Mouse (Mus musculus) heart, embryonic 15.5 days (tissue): ENCODE data around the gene Tjp2. TPM values are rescaled to one million over a fixed set of nuclear protein-coding genes. Genes with fewer than 3 reads are reported as not detected.
"Not testable (repeated sequence)": the region's sequence is repeated elsewhere in the genome, so short reads cannot be mapped to it uniquely, and the experiment has no call there.

Experiments
- ATAC-seq: fragments of 200-750 bp; cut with Nextera tagmentation; replicated peaks from 2 replicates; pipeline ENCODE4 v1.8.0; 2017; ENCODE audit warnings: low read depth, moderate TSS enrichment; ENCODE audit not compliant: insufficient number of reproducible peaks, insufficient read depth, low FRiP score
- H3K27ac ChIP-seq: fragments of 300-500 bp; sonication (generic); 2 replicates; pipeline ENCODE4 v1.5.1; 2015; ENCODE audit warnings: mild to moderate bottlenecking, inconsistent platforms
- H3K27me3 ChIP-seq: fragments of 300-500 bp; sonication (generic); 2 replicates; pipeline ENCODE4 v1.6.1; 2015; ENCODE audit warnings: inconsistent platforms
- H3K36me3 ChIP-seq: fragments of 300-500 bp; sonication (generic); 2 replicates; pipeline ENCODE4 v1.6.1; 2015; ENCODE audit warnings: mild to moderate bottlenecking, inconsistent platforms
- H3K4me1 ChIP-seq: fragments of 300-500 bp; sonication (generic); replicated peaks from 2 replicates; pipeline ENCODE4 v1.6.1; 2015; ENCODE audit warnings: inconsistent platforms
- H3K4me2 ChIP-seq: fragments of 300-500 bp; sonication (generic); 2 replicates; pipeline ENCODE4 v1.6.1; 2015; ENCODE audit warnings: inconsistent platforms, mild to moderate bottlenecking, moderate library complexity
- H3K4me3 ChIP-seq: fragments of 300-500 bp; sonication (generic); 2 replicates; pipeline ENCODE4 v1.5.1; 2015; ENCODE audit warnings: mild to moderate bottlenecking, inconsistent platforms
- H3K9ac ChIP-seq: fragments of 300-500 bp; sonication (generic); 2 replicates; pipeline ENCODE4 v1.6.1; 2015; ENCODE audit warnings: mild to moderate bottlenecking, inconsistent platforms
- H3K9me3 ChIP-seq: fragments of 300-500 bp; sonication (generic); replicated peaks from 2 replicates; pipeline ENCODE4 v1.6.1; 2016; ENCODE audit warnings: inconsistent platforms
- WGBS: fragments of 180-500 bp; shearing (Covaris S2); methylation state at CpG from one replicate; pipeline ENCODE4 v1.1.7; 2015; ENCODE audit warnings: mixed read lengths; 5-methylcytosine and 5-hydroxymethylcytosine counted together
- polyA plus RNA-seq: library from polyadenylated mRNA; unstranded; fragments of >200 nt; fragmentation: Nextera tagmentation; extraction: Ambion mirVana; gene quantifications from 2 replicates; pipeline ENCODE4 v1.2.1, GENCODE M21; 2015

Tjp2 gene
- polyA plus RNA-seq, 1 experiment from 2014 or later = 21.9 TPM

GRCm38 (mm10) chr19:24201848-24202247 is 23.0 kb downstream of the Tjp2 start:
- Histone ChIP-seq H3K27ac (no peak overlapping the region), H3K9ac (no peak overlapping the region), H3K9me3 (no peaks in the 10 kb centered on the region), H3K4me1 (0 out of 2 replicates have a peak, but pooled peaks cover 2% of the 10 kb centered on the region), H3K36me3 (no peaks in the 10 kb centered on the region), H3K27me3 (no peaks in the 10 kb centered on the region), H3K4me3 (no peak overlapping the region), H3K4me2 (no peak overlapping the region)
- no peak for ATAC-seq
- 82% methylated on average over 5 of the region's 5 CpGs for WGBS

- Histone ChIP-seq H3K4me3 (no peak overlapping the region), H3K9ac (no peak overlapping the region), H3K36me3 (no peaks in the 10 kb centered on the region), H3K4me1 (peaks cover 6% of the 10 kb centered on the region), H3K4me2 (no peak overlapping the region), H3K27me3 (no peaks in the 10 kb centered on the region), H3K9me3 (no peaks in the 10 kb centered on the region), H3K27ac (no peak overlapping the region)
- 83% methylated on average over 12 of the region's 12 CpGs for WGBS
- no peak for ATAC-seq
Observed at GRCm38 (mm10) chr19:24200566-24200965, 24.3 kb downstream of the Tjp2 start.

- WGBS = 67% methylated on average over 11 of the region's 11 CpGs
Observed at GRCm38 (mm10) chr19:24198676-24199303, 26.0 kb downstream of the Tjp2 start.

GRCm38 (mm10) chr19:24197338-24197737 is 27.5 kb downstream of the Tjp2 start:
- Histone ChIP-seq H3K4me3 (no peak overlapping the region), H3K4me1 (peaks cover 9% of the 10 kb centered on the region), H3K4me2 (no peak overlapping the region), H3K9me3 (no peaks in the 10 kb centered on the region), H3K36me3 (no peaks in the 10 kb centered on the region), H3K9ac (no peak overlapping the region), H3K27me3 (no peaks in the 10 kb centered on the region), H3K27ac (no peak overlapping the region)
- WGBS = 67% methylated on average over 3 of the region's 3 CpGs
- no peak for ATAC-seq

More at GRCm38 (mm10) chr19:24198676-24199303, 26.0 kb downstream of the Tjp2 start:
- no peak overlapping the region for H3K9ac ChIP-seq
- H3K9me3 ChIP-seq = no peaks in the 10 kb centered on the region
- H3K4me3 ChIP-seq = no peak overlapping the region
- peaks cover 9% of the 10 kb centered on the region for H3K4me1 ChIP-seq
- H3K4me2 ChIP-seq = no peak overlapping the region
- H3K27me3 ChIP-seq = no peaks in the 10 kb centered on the region
- H3K27ac ChIP-seq = no peak overlapping the region
- no peaks in the 10 kb centered on the region for H3K36me3 ChIP-seq
- ATAC-seq = no peak

- Histone ChIP-seq H3K27ac (no peak overlapping the region), H3K36me3 (no peaks in the 10 kb centered on the region), H3K4me2 (no peak overlapping the region), H3K4me3 (no peak overlapping the region), H3K9ac (no peak overlapping the region), H3K4me1 (peaks cover 9% of the 10 kb centered on the region), H3K27me3 (no peaks in the 10 kb centered on the region), H3K9me3 (no peaks in the 10 kb centered on the region)
- no peak for ATAC-seq
- WGBS = 34% methylated on average over 7 of the region's 7 CpGs
Observed at GRCm38 (mm10) chr19:24195224-24195623, 29.6 kb downstream of the Tjp2 start.

- Histone ChIP-seq H3K27me3 (no peaks in the 10 kb centered on the region), H3K4me3 (no peak overlapping the region), H3K9ac (no peak overlapping the region), H3K4me1 (peaks cover 9% of the 10 kb centered on the region), H3K9me3 (no peaks in the 10 kb centered on the region), H3K27ac (no peak overlapping the region), H3K4me2 (no peak overlapping the region), H3K36me3 (no peaks in the 10 kb centered on the region)
- 95% methylated on average over 4 of the region's 4 CpGs for WGBS
- ATAC-seq = no peak
Observed at GRCm38 (mm10) chr19:24194216-24194615, 30.6 kb downstream of the Tjp2 start.

- H3K36me3 ChIP-seq = no peaks in the 10 kb centered on the region
- no peak for ATAC-seq
- H3K4me1 ChIP-seq = peaks cover 9% of the 10 kb centered on the region
- H3K4me3 ChIP-seq = no peak overlapping the region
- 83% methylated on average over 5 of the region's 5 CpGs for WGBS
- H3K9ac ChIP-seq = no peak overlapping the region
- H3K4me2 ChIP-seq = no peak overlapping the region
- no peaks in the 10 kb centered on the region for H3K9me3 ChIP-seq
- H3K27ac ChIP-seq = no peak overlapping the region
- H3K27me3 ChIP-seq = no peaks in the 10 kb centered on the region
Observed at GRCm38 (mm10) chr19:24192946-24193345, 31.9 kb downstream of the Tjp2 start.

- no peaks in the 10 kb centered on the region for H3K36me3 ChIP-seq
- no peak for ATAC-seq
- H3K4me3 ChIP-seq = no peak overlapping the region
- H3K27ac ChIP-seq = no peak overlapping the region
- H3K9ac ChIP-seq = no peak overlapping the region
- no peaks in the 10 kb centered on the region for H3K9me3 ChIP-seq
- 84% methylated on average over 2 of the region's 2 CpGs for WGBS
- peaks cover 3% of the 10 kb centered on the region; the same call in 1 of the 2 replicates for H3K4me1 ChIP-seq
- H3K4me2 ChIP-seq = no peak overlapping the region
- H3K27me3 ChIP-seq = no peaks in the 10 kb centered on the region
Observed at GRCm38 (mm10) chr19:24187791-24188190, 37.0 kb downstream of the Tjp2 start.

GRCm38 (mm10) chr19:24187358-24187757 is 37.5 kb downstream of the Tjp2 start:
- 52% methylated on average over 1 of the region's 1 CpGs for WGBS
- not testable (repeated sequence) for H3K27me3 ChIP-seq, H3K4me1 ChIP-seq, H3K36me3 ChIP-seq, H3K4me3 ChIP-seq, H3K27ac ChIP-seq, ATAC-seq, H3K9me3 ChIP-seq, H3K4me2 ChIP-seq, H3K9ac ChIP-seq

- H3K9ac ChIP-seq = no peak overlapping the region
- no peak overlapping the region for H3K27ac ChIP-seq
- H3K4me1 ChIP-seq = peaks cover 13% of the 10 kb centered on the region
- H3K4me3 ChIP-seq = no peak overlapping the region
- no peaks in the 10 kb centered on the region for H3K36me3 ChIP-seq
- 79% methylated on average over 15 of the region's 15 CpGs for WGBS
- H3K27me3 ChIP-seq = no peaks in the 10 kb centered on the region
- no peaks in the 10 kb centered on the region for H3K9me3 ChIP-seq
- no peak overlapping the region for H3K4me2 ChIP-seq
- ATAC-seq = no peak
Observed at GRCm38 (mm10) chr19:24183680-24184235, 41.1 kb downstream of the Tjp2 start.

- 62% methylated on average over 8 of the region's 8 CpGs for WGBS
Observed at GRCm38 (mm10) chr19:24180415-24180814, 44.4 kb downstream of the Tjp2 start.

GRCm38 (mm10) chr19:24178086-24178485 is 46.7 kb downstream of the Tjp2 start:
- no peak for ATAC-seq
- H3K4me1 ChIP-seq = peaks cover 25% of the 10 kb centered on the region
- 75% methylated on average over 2 of the region's 2 CpGs for WGBS

More at GRCm38 (mm10) chr19:24180415-24180814, 44.4 kb downstream of the Tjp2 start:
- no peak overlapping the region for H3K4me3 ChIP-seq
- H3K9ac ChIP-seq = no peak overlapping the region
- H3K4me2 ChIP-seq = no peak overlapping the region
- H3K27ac ChIP-seq = no peak overlapping the region
- no peaks in the 10 kb centered on the region for H3K27me3 ChIP-seq
- no peaks in the 10 kb centered on the region for H3K9me3 ChIP-seq
- no peaks in the 10 kb centered on the region for H3K36me3 ChIP-seq
- H3K4me1 ChIP-seq = peaks cover 15% of the 10 kb centered on the region
- no peak for ATAC-seq

More at GRCm38 (mm10) chr19:24178086-24178485, 46.7 kb downstream of the Tjp2 start:
- H3K9ac ChIP-seq = no peak overlapping the region
- no peak overlapping the region for H3K27ac ChIP-seq
- H3K36me3 ChIP-seq = no peaks in the 10 kb centered on the region
- H3K9me3 ChIP-seq = no peaks in the 10 kb centered on the region
- H3K27me3 ChIP-seq = no peaks in the 10 kb centered on the region
- H3K4me2 ChIP-seq = no peak overlapping the region
- H3K4me3 ChIP-seq = no peak overlapping the region
